Mouse (Mus musculus) gonadal fat pad, adult 2 months (tissue): ENCODE results near the gene Slc35e2. TPM values are rescaled to one million over a fixed set of nuclear protein-coding genes. Genes with fewer than 3 reads are reported as not detected.

Source experiments
- DNase-seq: peaks from one replicate; pipeline ENCODE4 v3.0.0-alpha.2; 2012; ENCODE audit warnings: low read depth
- polyA plus RNA-seq: library from polyadenylated mRNA; depleted of rRNA; stranded (reverse); fragments of >200 nt; gene quantifications from 2 replicates; pipeline ENCODE4 v1.2.3, GENCODE M21; 2012

Gene Slc35e2
- polyA plus RNA-seq, 1 experiment = 29.2 TPM

- DNase-seq = no peak
Observed at GRCm38 (mm10) chr4:155575521-155575920, 25.7 kb upstream of the Slc35e2 start.

- DNase-seq = no peak
Observed at GRCm38 (mm10) chr4:155577132-155577531, 24.1 kb upstream of the Slc35e2 start.

GRCm38 (mm10) chr4:155577741-155578140, 23.5 kb upstream of the Slc35e2 start:
- no peak for DNase-seq

- no peak for DNase-seq
Observed at GRCm38 (mm10) chr4:155578336-155579125, 22.7 kb upstream of the Slc35e2 start.

- DNase-seq = no peak
Observed at GRCm38 (mm10) chr4:155580420-155580819, 20.8 kb upstream of the Slc35e2 start.

- no peak for DNase-seq
Observed at GRCm38 (mm10) chr4:155582279-155582905, 18.8 kb upstream of the Slc35e2 start.

GRCm38 (mm10) chr4:155589356-155589755, 11.9 kb upstream of the Slc35e2 start:
- no peak for DNase-seq

GRCm38 (mm10) chr4:155591012-155591719, 10.1 kb upstream of the Slc35e2 start:
- no peak for DNase-seq

- DNase-seq = no peak
Observed at GRCm38 (mm10) chr4:155593780-155594179, 7.4 kb upstream of the Slc35e2 start.

GRCm38 (mm10) chr4:155595777-155596176, 5.4 kb upstream of the Slc35e2 start:
- no peak for DNase-seq

GRCm38 (mm10) chr4:155596606-155597005, 4.6 kb upstream of the Slc35e2 start:
- DNase-seq = no peak

GRCm38 (mm10) chr4:155598536-155598935, 2.7 kb upstream of the Slc35e2 start:
- DNase-seq = no peak

- DNase-seq = no peak
Observed at GRCm38 (mm10) chr4:155599901-155600825, 1.1 kb upstream of the Slc35e2 start.

- no peak for DNase-seq
Observed at GRCm38 (mm10) chr4:155601997-155602456, 811 bp downstream of the Slc35e2 start.

GRCm38 (mm10) chr4:155602753-155603152, 1.5 kb downstream of the Slc35e2 start:
- DNase-seq = no peak

GRCm38 (mm10) chr4:155603801-155604200, 2.6 kb downstream of the Slc35e2 start:
- DNase-seq = no peak

- no peak for DNase-seq
Observed at GRCm38 (mm10) chr4:155605132-155605531, 3.9 kb downstream of the Slc35e2 start.

GRCm38 (mm10) chr4:155606825-155607224, 5.6 kb downstream of the Slc35e2 start:
- DNase-seq = no peak

- DNase-seq = no peak
Observed at GRCm38 (mm10) chr4:155611860-155612259, 10.6 kb downstream of the Slc35e2 start.

- DNase-seq = no peak
Observed at GRCm38 (mm10) chr4:155613264-155613663, 12.0 kb downstream of the Slc35e2 start.

GRCm38 (mm10) chr4:155618321-155618720, 17.1 kb downstream of the Slc35e2 start:
- no peak for DNase-seq
